Mouse (Mus musculus) kidney, adult 11 months (tissue): ENCODE measurements at regions not wholly inside any gene's neighbourhood (a gene's known extent, or its start where the extent isn't known, plus 50 kb on each side); places are given as distances from the start of the nearest gene placed in this dataset.

Experiments used
- DNase-seq: peaks from one replicate; pipeline ENCODE4 v3.0.0; 2022

- no peak for DNase-seq
Observed at GRCm38 (mm10) chr14:114875101-114875500, 216.9 kb upstream of the Gpc5 start.

GRCm38 (mm10) chr14:114876427-114876826, 215.6 kb upstream of the Gpc5 start:
- DNase-seq: no peak

- peak; percentile 4 for DNase-seq
Observed at GRCm38 (mm10) chr14:114877477-114877876, 214.5 kb upstream of the Gpc5 start.

GRCm38 (mm10) chr14:114880291-114880690, 211.7 kb upstream of the Gpc5 start:
- DNase-seq: no peak

- no peak for DNase-seq
Observed at GRCm38 (mm10) chr14:114904109-114904508, 187.9 kb upstream of the Gpc5 start.

GRCm38 (mm10) chr14:114912271-114912670, 179.7 kb upstream of the Gpc5 start:
- DNase-seq: no peak

- peak; percentile 2 for DNase-seq
Observed at GRCm38 (mm10) chr14:114913238-114913637, 178.8 kb upstream of the Gpc5 start.

- no peak for DNase-seq
Observed at GRCm38 (mm10) chr14:114945744-114946143, 146.3 kb upstream of the Gpc5 start.

- DNase-seq: no peak
Observed at GRCm38 (mm10) chr14:114946321-114946720, 145.7 kb upstream of the Gpc5 start.

GRCm38 (mm10) chr14:114948341-114949155, 143.5 kb upstream of the Gpc5 start:
- DNase-seq: no peak

- no peak for DNase-seq
Observed at GRCm38 (mm10) chr14:114949156-114949496, 142.9 kb upstream of the Gpc5 start.

GRCm38 (mm10) chr14:114952280-114952679, 139.7 kb upstream of the Gpc5 start:
- DNase-seq: no peak

- peak; percentile 12 for DNase-seq
Observed at GRCm38 (mm10) chr14:114953070-114953665, 138.8 kb upstream of the Gpc5 start.

- DNase-seq: no peak
Observed at GRCm38 (mm10) chr14:114954287-114954686, 137.7 kb upstream of the Gpc5 start.

GRCm38 (mm10) chr14:114955572-114955971, 136.4 kb upstream of the Gpc5 start:
- peak; percentile 4 for DNase-seq

- peak; percentile 4 for DNase-seq
Observed at GRCm38 (mm10) chr14:114960273-114960672, 131.7 kb upstream of the Gpc5 start.

- no peak for DNase-seq
Observed at GRCm38 (mm10) chr14:114965941-114966340, 126.1 kb upstream of the Gpc5 start.

- DNase-seq: no peak
Observed at GRCm38 (mm10) chr14:114969020-114969419, 123.0 kb upstream of the Gpc5 start.

GRCm38 (mm10) chr14:114981120-114981519, 110.9 kb upstream of the Gpc5 start:
- DNase-seq: no peak

GRCm38 (mm10) chr14:115003223-115003622, 88.8 kb upstream of the Gpc5 start:
- DNase-seq: no peak

GRCm38 (mm10) chr14:115004733-115005405, 87.1 kb upstream of the Gpc5 start:
- no peak for DNase-seq

- DNase-seq: no peak
Observed at GRCm38 (mm10) chr14:115010877-115011276, 81.1 kb upstream of the Gpc5 start.

- DNase-seq: no peak
Observed at GRCm38 (mm10) chr14:115015299-115015698, 76.7 kb upstream of the Gpc5 start.
